Mouse (Mus musculus): ENCODE data around the gene Nemp2. TPM values are rescaled to one million over a fixed set of nuclear protein-coding genes. Genes with fewer than 3 reads are reported as not detected.

Nemp2 gene
- polyA plus RNA-seq, 1 experiment from 2014 or later = 9.6 TPM

- Histone ChIP-seq H3K9me3 (replicated peaks) (no peaks in the 10 kb centered on the region), H3K4me3 (peak overlapping the region; percentile 91), H3K27me3 (no peaks in the 10 kb centered on the region), H3K36me3 (ENCODE audit: poor library complexity, severe bottlenecking) (0 out of 2 replicates have a peak, but pooled peaks cover 2% of the 10 kb centered on the region), H3K4me1 (peaks cover 16% of the 10 kb centered on the region), H3K4me2 (peak overlapping the region; percentile 72), H3K27ac (no peak overlapping the region), H3K9ac (peak overlapping the region; percentile 90)
- ATAC-seq = no peak
- 65% methylated on average over 2 of the region's 2 CpGs for WGBS
Measured at GRCm38 (mm10) chr1:52631570-52631969, 1.1 kb downstream of the Nemp2 start.

DNA sequence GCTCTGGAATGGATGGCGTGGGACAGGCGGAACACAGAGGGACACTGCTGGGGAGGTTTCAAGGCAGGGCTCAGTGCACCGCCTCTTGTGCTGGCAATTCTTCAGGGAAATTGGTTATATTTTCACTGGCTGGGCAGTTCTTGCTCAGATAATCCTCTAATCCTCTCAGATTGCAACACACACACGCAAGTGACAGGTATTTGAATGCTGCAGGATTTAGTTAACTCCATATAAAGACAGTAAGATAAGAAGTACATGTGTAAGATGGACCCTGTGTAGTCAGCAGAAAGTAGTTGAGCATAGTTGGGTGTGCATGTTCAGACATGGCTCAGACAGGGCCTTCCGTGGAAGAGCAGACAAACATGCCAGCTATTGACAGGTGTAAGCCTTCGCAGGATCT lies 3.7 kb downstream of the Nemp2 start:
- Histone ChIP-seq H3K4me3 (no peak overlapping the region), H3K4me2 (no peak overlapping the region), H3K36me3 (ENCODE audit: poor library complexity, severe bottlenecking) (peaks cover 15% of the 10 kb centered on the region), H3K9ac (no peak overlapping the region), H3K9me3 (replicated peaks) (no peaks in the 10 kb centered on the region), H3K4me1 (peaks cover 16% of the 10 kb centered on the region), H3K27ac (no peak overlapping the region), H3K27me3 (no peaks in the 10 kb centered on the region)
- WGBS = 92% methylated on average over 6 of the region's 6 CpGs
- ATAC-seq = no peak

GRCm38 (mm10) chr1:52635932-52636331 lies 5.4 kb downstream of the Nemp2 start:
- Histone ChIP-seq H3K9ac (no peak overlapping the region), H3K27me3 (no peaks in the 10 kb centered on the region), H3K4me3 (no peak overlapping the region), H3K9me3 (replicated peaks) (no peaks in the 10 kb centered on the region), H3K36me3 (ENCODE audit: poor library complexity, severe bottlenecking) (peaks cover 29% of the 10 kb centered on the region), H3K4me1 (peaks cover 16% of the 10 kb centered on the region), H3K27ac (no peak overlapping the region), H3K4me2 (no peak overlapping the region)
- 95% methylated on average over 3 of the region's 3 CpGs for WGBS
- no peak for ATAC-seq

DNA sequence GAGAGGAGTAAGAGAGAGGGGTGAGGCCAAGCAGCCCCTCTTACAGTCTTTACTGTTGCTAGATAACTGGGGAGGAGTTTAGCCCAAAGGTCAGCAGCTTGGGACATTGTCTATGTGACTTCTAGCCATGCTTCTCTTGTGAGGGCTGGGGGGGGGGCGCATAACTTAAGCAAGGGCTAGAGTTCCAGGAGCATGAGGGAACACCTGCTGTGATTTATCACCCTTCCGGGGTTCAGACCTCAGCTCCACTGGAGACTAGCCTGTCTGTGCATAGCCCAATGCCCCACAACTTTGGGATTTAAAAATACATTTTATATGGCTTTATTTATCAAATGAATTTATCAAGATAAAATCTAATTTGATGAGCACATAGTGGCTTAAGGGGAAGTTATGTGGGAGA lies 7.6 kb downstream of the Nemp2 start:
- Histone ChIP-seq H3K9ac (no peak overlapping the region), H3K36me3 (ENCODE audit: poor library complexity, severe bottlenecking) (peaks cover 29% of the 10 kb centered on the region), H3K27me3 (no peaks in the 10 kb centered on the region), H3K9me3 (replicated peaks) (no peaks in the 10 kb centered on the region), H3K4me3 (no peak overlapping the region), H3K4me1 (no peaks in the 10 kb centered on the region), H3K4me2 (no peak overlapping the region), H3K27ac (no peak overlapping the region)
- ATAC-seq = no peak
- 92% methylated on average over 2 of the region's 2 CpGs for WGBS

DNA sequence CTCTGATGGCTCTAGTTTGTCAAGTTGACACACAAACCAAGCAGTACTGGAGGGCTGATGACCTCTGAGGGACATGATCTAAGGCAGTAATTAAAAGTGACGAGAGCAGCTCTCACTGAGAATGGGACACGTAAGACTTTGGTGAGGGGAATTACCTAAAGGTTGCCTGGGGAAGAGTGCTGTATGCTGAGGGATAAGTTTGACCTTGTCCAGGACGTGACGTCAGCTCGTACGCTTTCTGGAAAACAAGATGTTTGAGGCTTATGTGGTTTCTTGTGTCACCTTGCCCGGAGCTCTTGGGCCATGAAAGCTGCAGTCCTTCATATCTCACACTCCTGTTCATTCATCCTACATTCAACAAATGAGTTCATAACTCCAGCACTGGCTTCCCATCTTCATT lies 8.6 kb downstream of the Nemp2 start:
- ATAC-seq = no peak
- no peaks in the 10 kb centered on the region for H3K27me3 ChIP-seq
- no peaks in the 10 kb centered on the region for H3K4me1 ChIP-seq
- H3K4me2 ChIP-seq = no peak overlapping the region
- no peaks in the 10 kb centered on the region for H3K9me3 ChIP-seq (replicated peaks)
- WGBS = 92% methylated on average over 7 of the region's 7 CpGs
- H3K27ac ChIP-seq = no peak overlapping the region
- no peak overlapping the region for H3K4me3 ChIP-seq
- H3K36me3 ChIP-seq (ENCODE audit: poor library complexity, severe bottlenecking) = peaks cover 29% of the 10 kb centered on the region
- H3K9ac ChIP-seq = no peak overlapping the region

GRCm38 (mm10) chr1:52640266-52640665 lies 9.8 kb downstream of the Nemp2 start:
- WGBS = 91% methylated on average over 6 of the region's 6 CpGs
- Histone ChIP-seq H3K27me3 (no peaks in the 10 kb centered on the region), H3K4me2 (no peak overlapping the region), H3K9ac (no peak overlapping the region), H3K4me3 (no peak overlapping the region), H3K27ac (no peak overlapping the region), H3K4me1 (no peaks in the 10 kb centered on the region), H3K36me3 (ENCODE audit: poor library complexity, severe bottlenecking) (peaks cover 27% of the 10 kb centered on the region), H3K9me3 (replicated peaks) (no peaks in the 10 kb centered on the region)
- no peak for ATAC-seq

DNA sequence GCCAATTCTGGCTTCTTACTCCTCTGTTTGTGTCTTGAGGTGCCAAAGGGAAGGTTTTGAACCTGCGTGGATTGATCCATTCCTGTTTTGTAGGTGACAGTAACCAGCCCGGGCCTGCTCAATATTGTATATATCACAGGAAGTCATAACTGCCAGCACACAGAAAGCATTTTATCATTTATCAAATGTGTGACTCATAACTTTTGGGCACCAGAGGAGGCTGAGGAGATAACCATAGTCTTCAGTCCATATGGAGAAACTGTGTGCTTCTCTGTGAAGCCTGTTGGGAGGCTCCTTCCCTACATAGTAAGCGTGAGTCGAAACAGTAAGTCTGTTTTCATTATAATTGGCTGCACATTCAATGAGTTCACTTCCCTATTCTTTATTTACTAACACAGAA lies 10.2 kb downstream of the Nemp2 start:
- Histone ChIP-seq H3K36me3 (ENCODE audit: poor library complexity, severe bottlenecking) (peaks cover 29% of the 10 kb centered on the region), H3K4me1 (no peaks in the 10 kb centered on the region), H3K4me3 (no peak overlapping the region), H3K27me3 (no peaks in the 10 kb centered on the region), H3K27ac (no peak overlapping the region), H3K9me3 (replicated peaks) (no peaks in the 10 kb centered on the region), H3K9ac (no peak overlapping the region), H3K4me2 (no peak overlapping the region)
- WGBS = 90% methylated on average over 4 of the region's 4 CpGs
- no peak for ATAC-seq

DNA sequence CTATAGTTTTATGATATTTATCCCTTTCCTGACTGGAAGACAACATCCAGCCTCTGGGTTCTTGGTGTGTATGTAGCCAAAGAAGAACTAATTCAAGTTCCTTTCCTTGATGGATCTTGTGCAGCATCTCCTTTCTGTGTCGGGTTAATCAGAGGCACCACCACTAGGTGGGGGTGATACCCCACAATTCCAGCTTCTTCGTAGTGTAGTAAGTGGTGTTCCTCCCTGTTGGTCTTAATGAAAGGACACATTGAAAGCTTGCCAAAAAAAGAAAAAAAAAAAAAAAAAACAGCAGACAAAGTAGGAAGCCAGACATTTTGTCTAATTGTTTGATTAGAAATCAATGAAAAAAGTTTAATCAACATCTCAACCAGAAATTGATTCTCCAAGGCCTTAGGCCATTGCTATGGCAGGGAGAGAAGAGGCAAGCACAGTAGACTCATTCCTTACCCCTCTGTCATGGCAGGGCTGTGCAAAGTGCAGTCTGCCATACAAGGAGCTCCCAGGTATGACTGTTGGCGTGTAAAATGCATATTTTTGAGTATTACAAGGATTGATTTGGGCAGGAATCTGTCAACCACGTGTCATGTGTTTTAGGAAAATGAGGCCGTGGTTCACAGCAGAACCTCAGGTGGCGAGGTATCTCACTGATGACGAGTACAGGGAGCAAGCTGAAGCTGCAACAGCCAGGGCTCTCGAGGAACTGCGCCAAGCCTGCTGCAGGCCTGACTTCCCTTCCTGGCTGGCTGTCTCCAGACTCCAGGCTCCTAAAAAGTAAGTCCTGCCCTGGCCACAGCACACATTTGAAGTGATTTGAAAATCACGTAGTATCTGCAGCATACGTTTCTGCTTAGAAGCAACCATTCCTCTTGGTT lies 17.9 kb downstream of the Nemp2 start:
- Histone ChIP-seq H3K4me1 (no peaks in the 10 kb centered on the region; the same call in 1 of the 2 replicates), H3K36me3 (ENCODE audit: poor library complexity, severe bottlenecking) (peaks cover 47% of the 10 kb centered on the region), H3K4me3 (no peak overlapping the region), H3K4me2 (no peak overlapping the region), H3K9ac (no peak overlapping the region), H3K27me3 (no peaks in the 10 kb centered on the region), H3K9me3 (replicated peaks) (no peaks in the 10 kb centered on the region), H3K27ac (no peak overlapping the region)
- 80% methylated on average over 11 of the region's 11 CpGs for WGBS
- peak; percentile 90 for ATAC-seq

GRCm38 (mm10) chr1:52650066-52650465 lies 19.6 kb downstream of the Nemp2 start:
- H3K36me3 ChIP-seq (ENCODE audit: poor library complexity, severe bottlenecking) = peaks cover 47% of the 10 kb centered on the region
- no peak overlapping the region for H3K4me3 ChIP-seq
- ATAC-seq = no peak
- 91% methylated on average over 5 of the region's 5 CpGs for WGBS
- no peaks in the 10 kb centered on the region; the same call in 1 of the 2 replicates for H3K4me1 ChIP-seq
- no peaks in the 10 kb centered on the region for H3K9me3 ChIP-seq (replicated peaks)
- H3K27me3 ChIP-seq = no peaks in the 10 kb centered on the region
- no peak overlapping the region for H3K27ac ChIP-seq
- H3K9ac ChIP-seq = no peak overlapping the region
- H3K4me2 ChIP-seq = no peak overlapping the region

GRCm38 (mm10) chr1:52652601-52653253 lies 22.2 kb downstream of the Nemp2 start:
- Histone ChIP-seq H3K4me3 (no peak overlapping the region), H3K4me2 (no peak overlapping the region), H3K36me3 (ENCODE audit: poor library complexity, severe bottlenecking) (peaks cover 34% of the 10 kb centered on the region), H3K4me1 (no peaks in the 10 kb centered on the region; the same call in 1 of the 2 replicates), H3K9ac (no peak overlapping the region), H3K27me3 (no peaks in the 10 kb centered on the region), H3K27ac (no peak overlapping the region), H3K9me3 (replicated peaks) (no peaks in the 10 kb centered on the region)
- 92% methylated on average over 3 of the region's 3 CpGs for WGBS
- 0 out of 2 replicates have a peak, but pooled peaks have one; percentile 11 for ATAC-seq

DNA sequence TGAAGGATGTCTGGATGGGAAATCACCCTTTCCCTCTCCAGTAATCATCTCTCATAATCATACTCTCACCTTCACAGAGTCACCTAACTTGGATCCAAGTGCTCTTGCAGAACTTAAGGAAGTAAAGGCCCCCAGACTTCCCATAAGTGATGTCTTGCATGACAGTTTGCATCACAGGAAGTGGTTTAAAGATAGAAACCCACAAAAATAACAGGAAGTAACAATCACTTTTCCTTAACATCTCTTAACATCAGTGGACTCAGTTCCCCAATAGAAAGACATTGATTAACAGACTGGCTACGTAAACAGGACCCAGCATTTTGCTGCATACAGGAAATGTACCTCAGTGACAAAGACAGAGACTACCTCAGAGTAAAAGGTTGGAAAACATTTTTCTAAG lies 22.9 kb downstream of the Nemp2 start:
- H3K9me3 ChIP-seq (replicated peaks) = no peaks in the 10 kb centered on the region
- no peak overlapping the region for H3K9ac ChIP-seq
- H3K27me3 ChIP-seq = no peaks in the 10 kb centered on the region
- no peaks in the 10 kb centered on the region; the same call in 1 of the 2 replicates for H3K4me1 ChIP-seq
- no peak overlapping the region for H3K27ac ChIP-seq
- WGBS = 98% methylated on average over 1 of the region's 1 CpGs
- peaks cover 40% of the 10 kb centered on the region for H3K36me3 ChIP-seq (ENCODE audit: poor library complexity, severe bottlenecking)
- no peak for ATAC-seq
- no peak overlapping the region for H3K4me3 ChIP-seq
- H3K4me2 ChIP-seq = no peak overlapping the region

DNA sequence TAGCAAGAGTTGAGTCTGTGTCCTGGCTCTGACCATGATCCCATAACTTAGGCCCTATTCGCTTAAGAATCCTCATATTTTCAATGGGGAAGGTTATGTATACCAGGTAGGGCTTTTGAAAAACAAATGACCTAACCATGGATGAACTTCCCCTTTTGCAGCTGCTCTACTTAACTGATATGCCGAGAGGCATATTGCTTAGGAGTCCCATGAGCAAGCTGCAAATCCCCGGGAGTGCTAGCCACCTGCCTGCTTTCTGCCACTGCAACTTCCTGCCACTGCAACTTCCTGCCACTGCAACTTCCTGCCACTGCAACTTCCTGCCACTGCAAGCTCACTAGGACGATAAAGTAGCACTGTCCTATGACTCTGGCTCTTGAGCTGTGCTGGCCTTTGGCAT lies 24.6 kb downstream of the Nemp2 start:
- Histone ChIP-seq H3K4me1 (no peaks in the 10 kb centered on the region), H3K9me3 (replicated peaks) (no peaks in the 10 kb centered on the region), H3K9ac (no peak overlapping the region), H3K36me3 (ENCODE audit: poor library complexity, severe bottlenecking) (peaks cover 26% of the 10 kb centered on the region), H3K27ac (no peak overlapping the region), H3K27me3 (no peaks in the 10 kb centered on the region), H3K4me2 (no peak overlapping the region), H3K4me3 (no peak overlapping the region)
- ATAC-seq = no peak
- 88% methylated on average over 4 of the region's 4 CpGs for WGBS
